Mouse (Mus musculus): ENCODE data around the gene Entpd5.
"Not testable (repeated sequence)": the region's sequence is repeated elsewhere in the genome, so short reads cannot be mapped to it uniquely, and the experiment has no call there.

The Entpd5 gene

GRCm38 (mm10) chr12:84399135-84399534, 9.7 kb downstream of the Entpd5 start:
- DNase-seq (ENCODE audit: low spot score in 2 of 2), result no peak

GRCm38 (mm10) chr12:84398629-84399028, 10.2 kb downstream of the Entpd5 start:
- DNase-seq (ENCODE audit: low spot score in 2 of 2), result no peak

GRCm38 (mm10) chr12:84397685-84398084, 11.1 kb downstream of the Entpd5 start:
- DNase-seq (ENCODE audit: low spot score in 2 of 2), result no peak

GRCm38 (mm10) chr12:84396947-84397679, 11.7 kb downstream of the Entpd5 start:
- DNase-seq (ENCODE audit: low spot score in 2 of 2), result no peak

- DNase-seq (ENCODE audit: low spot score in 2 of 2), result peak in 1 of 2 experiments; percentile 22
These were observed 15.0 kb downstream of the Entpd5 start for GRCm38 (mm10) chr12:84393847-84394246.

DNA sequence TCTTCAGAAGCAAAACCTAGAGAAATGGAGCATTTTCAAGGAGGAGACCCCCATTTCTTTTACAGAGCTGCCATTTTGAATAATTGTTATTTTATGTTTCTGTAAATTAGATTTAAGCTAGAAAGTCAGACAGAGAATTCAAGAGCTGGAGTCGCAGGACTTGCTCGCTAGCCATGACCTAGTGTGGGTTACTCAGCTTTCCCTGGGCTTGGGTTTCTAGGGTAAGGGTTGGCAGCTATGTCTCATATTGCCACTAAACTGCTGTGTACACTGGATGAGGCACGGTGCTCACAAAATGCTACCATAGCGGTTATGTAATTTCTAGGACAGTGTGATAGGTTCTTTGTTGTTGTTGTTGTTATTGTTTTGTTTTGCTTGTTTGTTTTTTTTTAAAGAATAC, 16.1 kb downstream of the Entpd5 start:
- DNase-seq (ENCODE audit: low spot score in 2 of 2), result peak in 1 of 2 experiments; percentile 16

GRCm38 (mm10) chr12:84390336-84390735, 18.5 kb downstream of the Entpd5 start:
- DNase-seq (ENCODE audit: low spot score in 2 of 2), result peak in 1 of 2 experiments; percentile 43

DNA sequence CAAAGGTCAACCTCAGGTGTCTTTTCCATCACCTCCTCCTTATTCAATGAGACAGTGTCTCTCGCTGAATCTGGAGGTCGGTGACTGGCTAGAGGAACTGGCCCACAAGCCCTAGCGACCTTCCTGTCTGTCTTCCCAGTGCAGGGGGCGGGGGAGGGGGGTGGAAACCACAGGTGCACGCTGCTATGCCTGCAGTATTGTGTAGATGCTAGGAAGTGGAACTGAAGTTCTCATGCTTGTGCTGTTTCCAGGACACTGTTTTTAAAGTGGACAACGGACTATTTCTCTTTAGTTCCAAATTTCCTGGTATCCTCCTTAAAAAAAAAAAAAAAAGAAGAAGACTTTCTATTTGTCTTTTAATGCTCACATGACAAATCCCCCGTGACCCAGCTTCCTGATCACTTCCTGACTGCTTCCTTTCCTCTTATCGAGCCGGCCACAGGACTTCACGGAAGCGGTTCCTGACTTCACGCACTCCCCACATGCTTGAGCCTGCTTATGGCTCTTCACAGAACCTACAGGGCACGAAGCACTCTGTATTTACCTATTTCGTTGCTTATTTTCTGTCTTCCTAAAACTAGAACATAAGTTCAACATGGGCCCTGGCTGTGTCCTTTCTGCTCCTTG, 19.9 kb downstream of the Entpd5 start:
- DNase-seq (ENCODE audit: low spot score in 2 of 2), result no peak

- no peak for DNase-seq (ENCODE audit: low spot score in 2 of 2)
These were observed 20.7 kb downstream of the Entpd5 start for GRCm38 (mm10) chr12:84388097-84388496.

DNA sequence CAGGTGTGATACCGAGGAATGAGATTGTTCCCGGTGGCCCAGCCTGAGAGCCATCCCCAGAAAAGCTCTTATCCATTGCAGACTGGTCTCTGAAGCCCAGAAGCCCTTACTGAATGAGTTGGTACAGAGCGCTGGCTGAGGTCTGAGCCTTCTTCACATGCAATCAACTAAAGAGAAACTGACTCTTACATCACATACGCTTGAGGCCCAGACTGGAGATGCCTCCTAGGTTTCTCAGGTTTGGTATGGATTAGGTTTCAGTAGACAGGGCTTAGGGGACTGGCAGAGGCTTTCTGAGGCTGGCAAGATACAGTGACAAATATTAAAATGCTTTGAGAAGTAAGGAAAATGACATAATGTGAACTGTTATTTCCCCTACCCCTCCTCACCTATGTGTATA, 23.4 kb downstream of the Entpd5 start:
- no peak for DNase-seq (ENCODE audit: low spot score in 2 of 2)

DNA sequence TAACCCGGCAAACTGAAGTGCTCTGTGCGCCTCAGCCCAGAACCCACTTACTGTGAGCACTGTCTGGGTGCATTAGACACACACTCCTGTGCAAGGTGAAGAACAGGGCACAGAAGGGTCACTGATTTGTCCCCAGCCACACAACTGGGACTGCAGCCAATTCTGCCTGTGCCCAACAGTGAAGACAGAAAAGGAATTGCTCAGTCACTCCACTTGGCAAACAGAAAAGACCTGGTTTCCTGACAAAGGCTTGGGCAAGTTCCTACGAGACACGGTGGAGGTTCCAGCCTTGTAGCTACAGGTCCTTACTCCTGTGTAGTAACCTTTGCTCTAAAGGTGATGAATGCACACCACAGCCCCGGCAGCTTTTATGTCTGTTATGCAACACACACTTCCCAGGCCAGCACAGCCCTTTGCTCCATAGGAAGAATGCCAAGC, 24.2 kb downstream of the Entpd5 start:
- peak in 1 of 2 experiments; percentile 42 for DNase-seq (ENCODE audit: low spot score in 2 of 2)

GRCm38 (mm10) chr12:84382369-84382768, 26.5 kb downstream of the Entpd5 start:
- DNase-seq (ENCODE audit: low spot score in 2 of 2), result no peak

DNA sequence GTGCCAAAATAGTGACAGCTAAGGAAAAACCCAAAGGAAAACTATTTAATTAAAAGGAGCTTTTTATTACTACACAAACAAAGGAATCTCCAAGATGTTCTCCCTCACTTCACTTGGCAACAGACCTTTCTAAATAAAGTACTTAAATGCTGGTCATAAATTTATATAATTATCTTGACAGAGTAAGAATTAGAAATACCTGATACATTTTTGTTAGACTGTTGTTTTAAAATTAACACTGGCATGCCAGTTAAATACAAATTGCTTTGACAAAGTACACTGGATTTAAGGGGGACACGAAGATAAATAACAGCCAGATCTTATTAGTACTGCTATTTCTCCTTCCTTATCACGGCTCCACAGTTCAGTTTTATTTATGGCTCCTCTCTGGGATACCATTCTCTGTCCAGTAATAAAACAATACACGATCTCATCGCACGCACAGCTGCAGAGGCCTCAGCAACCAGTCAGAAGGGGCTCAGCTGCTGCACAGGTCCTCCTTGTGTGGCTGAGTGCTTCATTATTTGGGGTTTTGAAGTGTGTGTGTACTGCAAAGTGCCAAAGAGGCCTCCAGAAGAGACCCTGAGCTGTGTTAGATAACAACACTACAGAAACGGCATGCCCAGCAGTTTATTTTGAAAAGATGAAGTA, 34.9 kb downstream of the Entpd5 start:
- DNase-seq (ENCODE audit: low spot score in 2 of 2), result no peak

- DNase-seq (ENCODE audit: low spot score in 2 of 2), result no peak
These were observed 37.2 kb downstream of the Entpd5 start for GRCm38 (mm10) chr12:84371647-84372046.

- DNase-seq (ENCODE audit: low spot score in 2 of 2), result no peak
These were observed 41.9 kb downstream of the Entpd5 start for GRCm38 (mm10) chr12:84366971-84367370.

- DNase-seq (ENCODE audit: low spot score in 2 of 2), result no peak
These were observed 43.7 kb downstream of the Entpd5 start for GRCm38 (mm10) chr12:84365137-84365536.

DNA sequence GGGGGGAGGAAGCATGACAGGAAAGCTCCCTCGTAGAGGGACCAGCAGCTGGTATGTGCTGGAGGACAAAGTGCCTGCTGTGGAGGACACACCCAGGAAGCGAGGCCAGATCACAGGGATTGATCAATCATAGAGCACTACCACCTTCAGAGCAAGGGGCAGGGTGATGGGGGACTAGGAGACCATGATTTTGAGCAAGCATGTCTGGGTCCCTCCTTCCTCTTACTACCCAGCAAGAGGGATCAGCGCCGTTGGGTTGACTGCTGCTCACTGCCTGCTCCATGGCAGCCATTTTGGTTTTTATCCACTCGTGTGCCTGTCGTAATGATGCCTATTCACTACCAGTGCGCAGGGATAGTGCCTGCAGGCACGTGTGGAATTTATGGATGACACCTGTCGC, 44.5 kb downstream of the Entpd5 start:
- DNase-seq (ENCODE audit: low spot score in 2 of 2), result no peak

GRCm38 (mm10) chr12:84362872-84363271, 46.0 kb downstream of the Entpd5 start:
- DNase-seq (ENCODE audit: low spot score in 2 of 2), result no peak

GRCm38 (mm10) chr12:84361555-84362489, 47.0 kb downstream of the Entpd5 start, which contains the start of the genes Coq6 and Fam161b:
Coq6 (plus strand) TSS chr12:84361657.
Fam161b (minus strand) TSS chr12:84361833.
- peak; percentile 88 to 94 for DNase-seq (ENCODE audit: low spot score in 2 of 2)

DNA sequence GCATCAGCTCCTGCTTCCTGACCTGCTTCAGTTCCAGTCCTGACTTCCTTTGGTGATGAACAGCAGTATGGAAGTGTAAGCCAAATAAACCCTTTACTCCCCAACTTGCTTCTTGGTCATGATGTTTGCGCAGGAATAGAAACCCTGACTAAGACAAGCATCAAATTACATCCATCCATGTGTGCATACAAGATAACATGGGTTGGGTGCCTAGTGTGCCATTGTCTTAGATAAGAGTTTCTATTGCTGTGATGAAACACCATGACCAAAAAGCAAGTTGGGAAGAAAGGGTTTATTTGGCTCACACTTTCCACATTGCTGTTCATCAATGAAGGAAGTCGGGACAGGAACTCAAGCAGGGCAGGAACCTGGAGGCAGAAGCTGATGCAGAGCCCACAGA, 50.1 kb downstream of the Entpd5 start:
- DNase-seq (ENCODE audit: low spot score in 2 of 2), result not testable (repeated sequence)

GRCm38 (mm10) chr12:84347192-84347591, 61.6 kb downstream of the Entpd5 start:
- no peak for DNase-seq (ENCODE audit: low spot score in 2 of 2)
